ENCODE assay signal across 8 mouse cellular contexts in genomic region chr4:155859318-155859717, GRCm38 (mm10). TPM values are rescaled to one million over a fixed set of nuclear protein-coding genes. Genes with fewer than 3 reads are reported as not detected.
A peak's percentile ranks its signal among the peaks of the same experiment; 100 is the strongest.
DNase-seq lines count a peak whose midpoint lies in the region; ATAC-seq lines count a peak whose summit lies in the region.

No protein-coding gene starts in this region.

- H3K27me3 ChIP-seq in kidney, embryonic 15.5 days = no peaks in the 10 kb centered on the region

- H3K4me3 ChIP-seq in kidney, embryonic 15.5 days (replicated peaks) = no peak overlapping the region

- no peak overlapping the region for H3K9ac ChIP-seq in kidney, embryonic 15.5 days

- H3K9me3 ChIP-seq in kidney, embryonic 15.5 days (replicated peaks) = no peaks in the 10 kb centered on the region

- peak; percentile 68 for ATAC-seq in kidney, embryonic 15.5 days (replicated peaks; ENCODE audit: low FRiP score)

- no peaks in the 10 kb centered on the region for H3K4me1 ChIP-seq in kidney, embryonic 15.5 days

- H3K27ac ChIP-seq in kidney, embryonic 15.5 days = no peak overlapping the region

- 20% methylated on average over 13 of the region's 13 CpGs for WGBS in kidney, embryonic 15.5 days

- DNase-seq in kidney, adult 11 months = no peak
- DNase-seq in adrenal gland, postnatal 10 days = peak; percentile 76
- peak; percentile 61 to 67 for DNase-seq in heart, postnatal 14 days
- DNase-seq in mesoderm, embryonic 11.5 days (ENCODE audit: low read depth, low spot score) = peak; percentile 81
- no peak for DNase-seq in layer of hippocampus, adult 9-10 months (ENCODE audit: low spot score)
- no peak for DNase-seq in frontal cortex, postnatal 36 days (ENCODE audit: low spot score in 2 of 2)
- DNase-seq in left cerebral cortex, adult 11 months (ENCODE audit: low spot score) = no peak

- H3K36me3 ChIP-seq in kidney, embryonic 15.5 days = peaks cover 65% of the 10 kb centered on the region

- H3K4me2 ChIP-seq in kidney, embryonic 15.5 days = no peak overlapping the region

- intact Hi-C loops in heart, postnatal 14 days (cut with DNase I) = no loop called here

RNA-seq across cellular contexts. Expression of gene Tas1r3, which starts 3.8 kb away (rescaled TPM):
- polyA plus RNA-seq in kidney, embryonic 15.5 days (2015; fragmentation: Nextera tagmentation; extraction: Ambion mirVana) = 0.18 and 0.19 TPM in 2 replicates
- total RNA-seq in adrenal gland, postnatal 10 days (2021) = under 1 TPM; 0.36 to 0.45 TPM
- under 1 TPM; 0.26 to 0.32 TPM for total RNA-seq in heart, postnatal 14 days (2021)

RNA-seq across cellular contexts. Expression of gene Cptp, which starts 9.9 kb away (rescaled TPM):
- 13.0 and 15.2 TPM in 2 replicates for polyA plus RNA-seq in kidney, embryonic 15.5 days (2015; fragmentation: Nextera tagmentation; extraction: Ambion mirVana)
- 10 to 100 TPM; 17.6 to 18.4 TPM for total RNA-seq in adrenal gland, postnatal 10 days (2021)
- total RNA-seq in heart, postnatal 14 days (2021) = 10 to 100 TPM in 1 of 2 experiments, 1 to 10 TPM in 1; 9.9 to 10.6 TPM

RNA-seq across cellular contexts. Expression of gene Ints11, which starts 10.0 kb away (rescaled TPM):
- polyA plus RNA-seq in kidney, embryonic 15.5 days (2015; fragmentation: Nextera tagmentation; extraction: Ambion mirVana) = 72.5 and 78.0 TPM in 2 replicates
- total RNA-seq in adrenal gland, postnatal 10 days (2021) = 10 to 100 TPM; 29.0 to 29.3 TPM
- 10 to 100 TPM; 16.9 to 19.5 TPM for total RNA-seq in heart, postnatal 14 days (2021)

RNA-seq across cellular contexts. Expression of gene Dvl1, which starts 12.1 kb away (rescaled TPM):
- polyA plus RNA-seq in kidney, embryonic 15.5 days (2015; fragmentation: Nextera tagmentation; extraction: Ambion mirVana) = 5.2 and 5.3 TPM in 2 replicates
- total RNA-seq in adrenal gland, postnatal 10 days (2021) = 10 to 100 TPM; 58.2 to 59.0 TPM
- total RNA-seq in heart, postnatal 14 days (2021) = 10 to 100 TPM; 41.1 to 46.6 TPM

RNA-seq across cellular contexts. Expression of gene Mxra8, which starts 19.8 kb away (rescaled TPM):
- polyA plus RNA-seq in kidney, embryonic 15.5 days (2015; fragmentation: Nextera tagmentation; extraction: Ambion mirVana) = 90.7 and 106 TPM in 2 replicates
- 10 to 100 TPM; 56.6 to 59.6 TPM for total RNA-seq in adrenal gland, postnatal 10 days (2021)
- 10 to 100 TPM; 46.9 to 58.4 TPM for total RNA-seq in heart, postnatal 14 days (2021)

Comparison
In these comparisons a context has a peak if more than half of its experiments do, and no peak if none do; other contexts are left out.
1. DNase-seq: peak in adrenal gland, postnatal 10 days (single experiment), heart, postnatal 14 days (2 of 2) and mesoderm, embryonic 11.5 days (single experiment); none in kidney, adult 11 months (single experiment), layer of hippocampus, adult 9-10 months (single experiment), frontal cortex, postnatal 36 days (0 of 2) and left cerebral cortex, adult 11 months (single experiment).